Mouse (Mus musculus) CH12F3 (cell line): Measurements from ENCODE around the gene Il20rb.

Source experiments
- in situ Hi-C: fragments of 300-500 bp; cut with MboI; formaldehyde crosslinking; loops from 2 replicates; pipeline ENCODE4 v1.14.3; 2020; ENCODE audit warnings: low sequenced_read_pairs

The Il20rb gene

DNA sequence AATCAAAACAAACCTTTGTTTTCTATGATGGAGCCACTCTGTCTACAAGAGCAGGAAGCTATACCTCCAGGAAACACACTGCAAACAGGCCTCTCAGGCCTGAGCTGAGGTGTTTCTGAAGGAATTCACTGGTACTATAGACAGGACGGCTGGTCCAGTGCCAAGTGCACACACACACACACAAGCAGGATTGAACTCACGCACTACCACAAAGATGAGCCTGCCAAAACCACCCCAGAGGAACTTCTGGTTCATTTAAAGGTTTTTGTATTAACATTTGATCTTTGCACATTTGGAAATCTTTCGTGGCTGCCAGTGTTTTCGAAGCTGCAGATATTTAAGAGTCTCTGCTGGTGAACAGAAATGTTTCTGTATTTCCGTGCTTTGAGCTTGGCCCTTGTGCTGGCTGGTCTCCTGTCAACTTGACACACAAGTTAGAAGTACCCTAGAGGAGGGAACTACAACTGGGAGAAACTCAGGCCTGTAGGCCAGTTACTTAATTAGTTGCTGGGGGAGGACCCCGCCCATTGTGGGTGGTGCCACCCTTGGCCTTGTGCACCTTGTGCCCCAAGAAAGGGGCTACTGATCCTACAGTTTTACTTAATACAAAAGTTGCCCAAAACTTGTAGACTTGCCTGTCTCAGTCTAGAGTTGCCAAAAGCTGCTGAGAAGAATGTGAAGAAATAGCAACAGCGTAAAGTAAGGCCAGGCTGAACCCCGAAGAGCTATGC, 49.6 kb downstream of the Il20rb start:
- in situ Hi-C loops = no loop called here

DNA sequence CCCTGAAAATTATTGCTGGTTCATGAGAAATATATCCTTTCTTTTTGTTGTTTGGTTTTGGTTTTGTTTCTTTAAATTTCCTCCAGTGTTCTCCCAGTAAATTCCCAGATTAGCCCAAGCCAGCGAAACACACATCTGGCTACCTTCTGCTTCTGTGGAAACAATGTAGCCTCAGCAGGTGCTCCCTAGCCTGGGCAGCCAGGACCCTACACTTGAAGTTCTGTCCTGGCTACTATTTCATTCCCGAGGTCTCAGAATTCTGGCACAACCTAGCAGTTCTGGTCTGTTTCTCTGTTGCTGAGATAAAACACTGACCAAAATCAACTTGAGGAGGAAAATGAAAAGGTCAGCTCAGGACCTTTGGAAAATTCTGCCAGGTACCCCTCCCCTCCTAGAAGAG, 55.2 kb downstream of the Il20rb start:
- in situ Hi-C loops = no loop called here

DNA sequence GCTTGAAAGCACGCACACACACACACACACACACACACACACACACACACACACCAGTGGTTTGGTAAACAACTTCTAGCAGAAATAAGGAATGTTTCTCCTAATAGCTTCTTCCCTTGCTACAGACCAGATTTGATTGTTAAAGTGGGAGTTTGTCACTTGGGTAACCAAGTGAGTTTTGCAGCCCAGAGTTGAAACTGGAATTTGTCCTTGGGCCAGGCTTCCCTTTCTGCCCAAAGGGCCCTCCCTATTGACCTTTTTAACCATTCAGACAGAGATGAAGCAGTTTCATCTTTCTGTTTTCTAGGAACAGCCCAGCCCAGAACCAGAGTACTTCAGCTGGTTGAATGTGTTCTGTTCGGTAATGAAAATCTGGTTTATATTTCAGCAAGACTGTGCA, 55.7 kb downstream of the Il20rb start:
- in situ Hi-C loops = no loop called here

DNA sequence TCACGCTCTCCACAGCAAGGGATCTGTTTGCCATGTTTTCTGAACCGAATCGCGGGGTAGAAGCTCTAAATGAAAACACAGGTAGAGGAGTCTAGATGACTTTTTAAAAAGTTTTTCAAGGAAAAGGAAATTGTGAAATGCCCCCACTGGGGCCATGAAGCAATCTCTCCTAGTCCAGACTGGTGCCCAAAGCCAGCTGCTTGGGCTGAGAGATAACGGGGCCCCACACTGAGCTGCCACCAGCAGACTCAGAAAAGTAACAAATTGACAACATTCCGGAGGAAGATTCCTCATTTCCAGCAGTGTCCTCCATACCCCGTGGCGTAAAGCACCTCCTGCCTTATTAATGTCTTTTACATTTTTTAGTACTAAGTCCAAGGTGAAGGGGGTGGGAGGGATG, 66.9 kb downstream of the Il20rb start:
- in situ Hi-C loops = no loop called here

DNA sequence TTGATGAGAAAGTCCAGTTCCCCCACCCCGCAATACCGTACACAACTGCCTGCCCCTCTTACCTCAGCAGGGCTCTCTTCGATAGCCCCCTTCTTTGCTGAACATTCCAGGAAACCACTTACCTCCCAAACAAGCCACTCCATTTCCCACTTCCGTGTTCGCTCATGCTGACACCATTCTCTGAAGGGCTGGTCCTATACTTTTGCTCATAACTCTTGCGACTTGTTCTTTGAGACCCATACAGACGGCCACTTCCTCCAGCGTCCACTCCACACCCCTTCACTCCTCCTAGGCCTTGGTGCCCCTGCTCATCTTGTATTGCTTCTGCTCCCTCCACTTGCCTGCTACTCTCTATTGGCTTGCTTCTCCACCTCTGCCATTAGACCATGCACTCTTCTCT, 67.5 kb downstream of the Il20rb start:
- in situ Hi-C loops = no loop called here

DNA sequence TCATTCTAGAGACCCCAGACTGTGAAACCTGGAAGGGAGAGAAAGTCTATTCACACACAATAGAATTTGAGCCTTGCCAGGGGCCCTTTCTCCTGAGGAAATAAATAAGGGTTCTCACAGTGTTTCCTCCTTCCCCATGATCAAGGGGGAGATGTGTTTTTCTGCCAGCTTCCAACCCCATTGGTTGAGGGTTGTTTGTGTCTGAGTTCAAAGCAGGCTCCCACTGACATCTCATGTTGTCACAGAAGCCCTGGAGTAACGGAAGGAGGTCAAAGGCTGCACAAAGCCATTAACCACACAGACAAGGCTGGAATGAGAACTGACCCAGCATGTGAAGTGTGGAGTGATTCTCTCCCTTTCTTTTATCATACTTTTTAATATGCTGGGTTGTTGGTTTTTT, 69.8 kb downstream of the Il20rb start:
- in situ Hi-C loops = no loop called here

DNA sequence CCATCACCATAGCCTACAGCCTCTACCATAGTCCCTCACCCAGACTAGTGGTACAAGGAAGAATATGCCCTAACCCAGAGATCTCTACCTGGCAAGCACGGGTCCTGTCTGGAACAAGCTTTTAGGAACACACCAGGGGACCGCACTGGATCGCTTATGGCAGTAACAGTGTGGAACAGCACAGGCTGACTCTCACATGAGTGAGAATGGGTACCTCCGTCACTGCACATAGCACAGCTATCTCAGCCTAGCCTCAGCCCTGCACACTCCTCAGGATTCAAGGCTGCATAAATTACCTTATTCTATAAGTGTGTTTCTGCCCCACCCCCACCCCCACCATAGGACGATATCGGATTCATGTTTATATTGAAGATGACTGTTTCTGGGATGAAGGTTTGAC, 70.3 kb downstream of the Il20rb start:
- in situ Hi-C loops = no loop called here

DNA sequence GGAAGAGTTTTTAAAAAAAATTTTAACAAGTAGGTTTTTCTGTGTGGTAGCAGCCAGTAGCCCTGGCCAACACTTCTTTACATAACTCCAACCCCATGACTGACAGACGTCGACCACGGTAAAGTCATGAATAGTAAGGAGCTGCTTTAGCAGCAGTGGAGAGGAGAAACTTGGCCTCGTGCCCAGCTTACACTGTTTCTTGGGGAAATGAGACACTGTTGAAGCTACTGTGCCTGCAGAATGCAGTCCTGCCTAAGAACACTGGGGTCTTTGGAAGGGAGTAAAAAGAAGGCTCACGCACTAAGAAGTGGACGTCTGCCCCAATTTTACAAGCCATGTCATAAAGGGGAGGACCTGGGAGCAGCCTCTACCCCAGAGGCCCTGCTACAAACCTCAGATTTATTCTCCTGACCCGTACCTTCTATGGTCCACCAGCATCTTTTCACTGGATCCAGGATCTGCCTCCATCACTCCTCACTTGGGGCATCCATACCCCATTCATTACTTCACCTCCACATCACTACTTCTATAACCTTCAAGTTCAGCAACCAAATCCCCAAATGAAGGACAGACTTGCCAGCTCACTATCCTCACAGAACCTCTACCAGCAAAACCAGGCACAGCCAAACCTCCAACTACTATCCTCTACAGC, 71.1 kb downstream of the Il20rb start:
- in situ Hi-C loops = no loop called here
